25 mouse cellular contexts compared by ENCODE assay signal in genomic region chr11:119109415-119110071, GRCm38 (mm10). TPM values are rescaled to one million over a fixed set of nuclear protein-coding genes. Genes with fewer than 3 reads are reported as not detected.
A peak's percentile ranks its signal among the peaks of the same experiment; 100 is the strongest.
DNase-seq lines count a peak whose midpoint lies in the region; ATAC-seq and TF ChIP-seq lines count a peak whose summit lies in the region.
"Had no signal": no experiment of that assay in that cellular context is flagged by ENCODE, and none has a peak within 500 bp of the region (broad histone marks: within the 10 kb centered on the region; RNA-seq: fewer than 3 reads in every experiment).

No protein-coding gene starts in this region.

- H3K27ac ChIP-seq in kidney, adult 2 months (ENCODE audit: insufficient read depth, low read depth, low read length) = peak overlapping the region; percentile 45; the same call in 1 of the 2 replicates
- no peak overlapping the region for H3K27ac ChIP-seq in kidney, embryonic 16.5 days (ENCODE audit: low read length)
- peak overlapping the region; percentile 62 for H3K27ac ChIP-seq in liver, embryonic 16.5 days (ENCODE audit: low read length)
- no peak overlapping the region for H3K27ac ChIP-seq in thymus, adult 2 months (ENCODE audit: control insufficient read depth, insufficient read depth, low read length)
- H3K27ac ChIP-seq: forebrain, embryonic 12.5 days; heart, embryonic 10.5 days; hindbrain, embryonic 12.5 days; limb, embryonic 12.5 days had no signal

- no peak for TF ChIP-seq POLR2A in kidney, adult 2 months (IDR thresholded peaks at IDR 0.05; ENCODE audit: low read depth, low read length)
- TF ChIP-seq POLR2A in thymus, adult 2 months (IDR thresholded peaks at IDR 0.05; ENCODE audit: control insufficient read depth, extremely low read depth, insufficient read depth, low read length, poor library complexity) = no peak

- DNase-seq in kidney, adult 2 months = peak; percentile 83
- peak; percentile 54 for DNase-seq in CD4-positive helper T cell, adult 2 months (ENCODE audit: low read depth, low spot score)
- peak; percentile 84 for DNase-seq in induced T-regulatory cell, adult 2 months (ENCODE audit: low read depth)
- no peak for DNase-seq in thymus, adult 2 months
- DNase-seq: adrenal gland, adult 2 months; B cell, adult 2 months; cerebellum, adult 11 months; cerebellum, postnatal 36 days; gastrocnemius, postnatal 25 days; heart, postnatal 10 days; layer of hippocampus, adult 9-11 months; lung, postnatal 10 days; right cerebral cortex, adult 18-20 months; spleen, adult 18-20 months; thymus, postnatal 36 days had no signal

- 69% methylated on average over 9 of the region's 9 CpGs for WGBS in kidney, adult 2 months
- 68% methylated on average over 9 of the region's 9 CpGs for WGBS in kidney, embryonic 16.5 days
- WGBS in liver, embryonic 16.5 days (ENCODE audit: insufficient replicate concordance) = 50% methylated on average over 9 of the region's 9 CpGs
- 87% methylated on average over 9 of the region's 9 CpGs for WGBS in thymus, adult 2 months

- no peak overlapping the region for H3K4me3 ChIP-seq in kidney, adult 2 months (ENCODE audit: insufficient read depth, low read depth, low read length)
- no peak overlapping the region for H3K4me3 ChIP-seq in kidney, embryonic 16.5 days (ENCODE audit: low read length)
- no peak overlapping the region for H3K4me3 ChIP-seq in liver, embryonic 16.5 days (ENCODE audit: low read depth, low read length)
- H3K4me3 ChIP-seq in thymus, adult 2 months (ENCODE audit: control insufficient read depth, insufficient read depth, low read length) = no peak overlapping the region
- H3K4me3 ChIP-seq: forebrain, embryonic 12.5 days; heart, embryonic 10.5 days; hindbrain, embryonic 12.5 days; limb, embryonic 12.5 days; megakaryocyte, embryonic 14.5 days had no signal

- H3K9ac ChIP-seq in kidney, embryonic 16.5 days (replicated peaks; ENCODE audit: low read length) = no peak overlapping the region
- no peak overlapping the region for H3K9ac ChIP-seq in liver, embryonic 16.5 days (ENCODE audit: low read depth, low read length)
- H3K9ac ChIP-seq: forebrain, embryonic 12.5 days; hindbrain, embryonic 12.5 days; limb, embryonic 12.5 days had no signal

- no peak for TF ChIP-seq CTCF in kidney, adult 2 months (conservative IDR thresholded peaks at IDR 0.05; ENCODE audit: insufficient read depth, insufficient read length, low read depth, low read length)
- no peak for TF ChIP-seq CTCF in thymus, adult 2 months (IDR thresholded peaks at IDR 0.05; ENCODE audit: borderline replicate concordance, control insufficient read depth, extremely low read depth, insufficient read depth, low read length, poor library complexity)

- H3K36me3 ChIP-seq in kidney, adult 2 months (ENCODE audit: control insufficient read depth, insufficient read depth, low read length) = no peaks in the 10 kb centered on the region
- H3K36me3 ChIP-seq in kidney, embryonic 16.5 days (ENCODE audit: insufficient read depth, low read length) = no peaks in the 10 kb centered on the region
- H3K36me3 ChIP-seq in liver, embryonic 16.5 days (ENCODE audit: control insufficient read depth, insufficient read depth) = no peaks in the 10 kb centered on the region
- no peaks in the 10 kb centered on the region for H3K36me3 ChIP-seq in thymus, adult 2 months (ENCODE audit: control insufficient read depth, insufficient read depth, low read length)
- H3K36me3 ChIP-seq: forebrain, embryonic 12.5 days; G1E; heart, embryonic 10.5 days; hindbrain, embryonic 12.5 days; limb, embryonic 12.5 days had no signal

- no peaks in the 10 kb centered on the region for H3K27me3 ChIP-seq in kidney, adult 2 months (replicated peaks; ENCODE audit: control insufficient read depth, insufficient read depth, low read length)
- H3K27me3 ChIP-seq in kidney, embryonic 16.5 days (ENCODE audit: insufficient read depth, low read length) = no peaks in the 10 kb centered on the region
- no peaks in the 10 kb centered on the region for H3K27me3 ChIP-seq in liver, embryonic 16.5 days (ENCODE audit: control insufficient read depth, insufficient read depth, low read depth, low read length)
- H3K27me3 ChIP-seq in thymus, adult 2 months (ENCODE audit: control insufficient read depth, insufficient read depth, low read length) = no peaks in the 10 kb centered on the region

- H3K4me2 ChIP-seq in kidney, embryonic 16.5 days (replicated peaks; ENCODE audit: low read depth, low read length) = no peak overlapping the region
- no peak overlapping the region for H3K4me2 ChIP-seq in liver, embryonic 16.5 days (ENCODE audit: low read depth, low read length)
- H3K4me2 ChIP-seq: forebrain, embryonic 12.5 days; hindbrain, embryonic 12.5 days; limb, embryonic 12.5 days had no signal

- no peak for ATAC-seq in kidney, embryonic 16.5 days (ENCODE audit: low FRiP score, low TSS enrichment)
- ATAC-seq in liver, embryonic 16.5 days (ENCODE audit: low read depth) = peak; percentile 85
- ATAC-seq in megakaryocyte-erythroid progenitor cell, adult 5-6 weeks (replicated peaks; ENCODE audit: low FRiP score, low TSS enrichment, poor library complexity, severe bottlenecking) = no peak
- ATAC-seq: intestine, embryonic 16.5 days had no signal

- no peaks in the 10 kb centered on the region for H3K9me3 ChIP-seq in kidney, embryonic 16.5 days (ENCODE audit: low read length)
- no peaks in the 10 kb centered on the region for H3K9me3 ChIP-seq in liver, embryonic 16.5 days (replicated peaks; ENCODE audit: control insufficient read depth, low read length)
- H3K9me3 ChIP-seq: forebrain, embryonic 12.5 days; heart, embryonic 10.5 days; hindbrain, embryonic 12.5 days; limb, embryonic 12.5 days had no signal

- peaks cover 10% of the 10 kb centered on the region for H3K4me1 ChIP-seq in kidney, adult 2 months (ENCODE audit: control insufficient read depth, insufficient read depth, low read length)
- H3K4me1 ChIP-seq in kidney, embryonic 16.5 days (ENCODE audit: insufficient read depth, low read length) = 0 out of 2 replicates have a peak, but pooled peaks cover 2% of the 10 kb centered on the region
- peaks cover 3% of the 10 kb centered on the region for H3K4me1 ChIP-seq in liver, embryonic 16.5 days (ENCODE audit: control insufficient read depth, low read depth, low read length)
- H3K4me1 ChIP-seq in thymus, adult 2 months (replicated peaks; ENCODE audit: control insufficient read depth, insufficient read depth, low read length) = peaks cover 6% of the 10 kb centered on the region

RNA-seq across cellular contexts. Expression of gene Cbx4, which starts 23.5 kb away (rescaled TPM):
- polyA plus RNA-seq in kidney, adult 2 months (2012; rRNA removed) = 9.3 and 10.6 TPM in 2 replicates
- 9.9 and 10.9 TPM in 2 replicates for polyA plus RNA-seq in kidney, embryonic 16.5 days (2015; fragmentation: Nextera tagmentation; extraction: Ambion mirVana)
- polyA plus RNA-seq in liver, embryonic 16.5 days (2015; fragmentation: Nextera tagmentation; extraction: Ambion mirVana) = 2.5 and 2.9 TPM in 2 replicates
- polyA plus RNA-seq in thymus, adult 2 months (2012; rRNA removed) = 54.7 and 56.8 TPM in 2 replicates
- 5.2 and 5.4 TPM in 2 replicates for total RNA-seq in megakaryocyte-erythroid progenitor cell, adult 5-6 weeks (2014; fragmentation: Nextera tagmentation)
- 3.9 and 11.6 TPM in 2 replicates for total RNA-seq in megakaryocyte-erythroid progenitor cell, adult 5-6 weeks (2017)
- total RNA-seq: G1E had no signal

Comparison
In these comparisons a context has a peak if more than half of its experiments do, and no peak if none do; other contexts are left out.
1. H3K27ac ChIP-seq: peak in kidney, adult 2 months (single experiment) and liver, embryonic 16.5 days (single experiment); none in kidney, embryonic 16.5 days (single experiment) and thymus, adult 2 months (single experiment).